Mouse (Mus musculus): ENCODE data around the gene Ier3. TPM values are rescaled to one million over a fixed set of nuclear protein-coding genes. Genes with fewer than 3 reads are reported as not detected.

The Ier3 gene
- total RNA-seq, 2 experiments from 2014 or later, result 18.7 to 25.9 TPM

GRCm38 (mm10) chr17:35810900-35811648 is 10.4 kb upstream of the Ier3 start:
- no peak for DNase-seq
- intact Hi-C loops (cut with DNase I), result no loop called here

GRCm38 (mm10) chr17:35812307-35812706 is 9.2 kb upstream of the Ier3 start:
- no peak for DNase-seq
- intact Hi-C loops (cut with DNase I), result loop anchor here (2.0 kb wide), 1 partner anchor 28 kb away; no protein-coding TSS in a partner anchor

GRCm38 (mm10) chr17:35812736-35813135 is 8.7 kb upstream of the Ier3 start:
- no peak for DNase-seq

DNA sequence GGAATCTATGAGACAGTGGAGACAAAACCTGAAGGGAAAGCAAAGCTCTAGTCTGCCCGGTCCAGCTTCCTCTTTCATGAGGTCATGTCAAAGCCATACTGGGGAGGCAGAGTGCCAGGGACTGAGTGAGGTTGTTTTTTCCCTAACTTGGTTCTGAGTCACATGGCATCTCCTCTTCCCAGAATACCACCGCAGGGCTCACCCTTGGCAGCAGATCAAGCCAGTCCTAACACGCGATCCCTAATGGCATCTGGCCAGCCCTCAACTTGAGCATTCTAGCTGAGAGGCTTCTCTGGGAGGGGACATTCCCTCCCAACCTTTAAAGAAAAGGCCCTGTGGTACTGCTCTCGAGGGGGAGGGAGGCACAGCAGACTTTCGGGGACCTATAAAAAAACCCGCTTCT is 8.2 kb upstream of the Ier3 start:
- intact Hi-C loops (cut with DNase I), result loop anchor here (2.0 kb wide), 1 partner anchor 28 kb away; no protein-coding TSS in a partner anchor
- DNase-seq, result peak; percentile 98

More at GRCm38 (mm10) chr17:35812736-35813135, 8.7 kb upstream of the Ier3 start:
- intact Hi-C loops (cut with DNase I), result loop anchor here (2.0 kb wide), 1 partner anchor 28 kb away; no protein-coding TSS in a partner anchor

DNA sequence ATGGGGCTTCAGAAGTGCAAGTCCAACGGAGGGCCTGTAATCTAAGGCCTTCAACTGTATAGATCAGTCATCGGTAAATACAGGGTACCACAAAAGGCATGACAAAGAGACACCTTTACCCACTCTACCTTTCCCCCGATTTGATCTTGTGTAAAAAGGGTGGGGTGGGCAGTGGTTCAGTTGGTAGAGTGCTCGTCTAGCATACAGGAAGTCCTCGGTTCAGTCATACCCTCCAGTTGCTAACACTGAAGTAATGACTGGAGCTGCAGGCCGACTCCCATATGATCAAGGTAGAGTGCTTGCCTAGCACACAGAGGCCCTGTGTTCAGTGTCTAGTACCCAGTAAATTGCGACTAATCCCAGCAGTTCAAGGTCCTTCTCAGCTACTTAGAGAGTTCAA is 7.8 kb upstream of the Ier3 start:
- peak in 1 of 2 experiments; percentile 48 for DNase-seq
- intact Hi-C loops (cut with DNase I), result loop anchor here (2.0 kb wide), 1 partner anchor 29 kb away; no protein-coding TSS in a partner anchor

DNA sequence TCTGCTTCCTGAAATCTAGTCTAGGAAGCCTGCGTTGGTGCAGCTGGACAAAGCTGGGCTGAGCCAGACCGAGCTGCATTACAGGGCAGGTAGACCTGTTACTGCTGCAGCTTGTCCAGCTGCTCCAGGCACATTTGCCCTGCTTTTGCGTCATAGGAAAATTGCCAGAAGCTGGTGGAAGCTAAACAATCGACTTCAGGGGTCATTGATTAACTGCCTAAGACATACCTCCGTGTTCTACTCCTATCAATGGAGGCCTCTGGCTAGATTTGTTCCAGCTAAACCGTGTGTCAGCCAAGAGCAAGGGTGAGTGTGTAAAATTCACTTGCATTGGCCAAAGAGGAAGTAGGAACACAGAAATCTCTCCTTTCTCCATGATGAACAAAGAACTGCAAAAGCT is 6.8 kb upstream of the Ier3 start:
- DNase-seq, result no peak
- intact Hi-C loops (cut with DNase I), result no loop called here

- no peak for DNase-seq
- intact Hi-C loops (cut with DNase I), result no loop called here
These were observed 5.6 kb upstream of the Ier3 start for GRCm38 (mm10) chr17:35815836-35816235.

DNA sequence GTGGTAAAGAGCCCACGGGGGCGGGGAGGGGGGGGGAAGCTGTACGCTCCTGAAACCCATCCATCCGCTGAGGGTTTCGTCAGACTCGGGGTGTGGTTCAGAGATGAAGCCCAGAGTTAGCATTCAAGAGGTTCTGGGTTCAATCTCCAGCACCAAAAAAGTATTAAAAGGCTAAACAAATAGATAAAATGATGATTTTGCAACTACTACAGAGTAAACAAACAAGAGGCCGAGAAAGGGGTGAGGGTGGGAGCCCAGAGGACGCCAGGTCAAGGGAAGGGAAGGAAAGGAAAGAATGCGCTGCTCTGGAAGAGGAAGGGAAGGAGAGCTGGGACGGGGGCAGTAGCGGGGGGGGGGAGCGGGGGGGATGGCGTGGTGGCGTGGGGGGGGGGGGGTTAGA is 4.8 kb upstream of the Ier3 start:
- no peak for DNase-seq
- intact Hi-C loops (cut with DNase I), result no loop called here

GRCm38 (mm10) chr17:35817226-35817625 is 4.3 kb upstream of the Ier3 start:
- no peak for DNase-seq
- intact Hi-C loops (cut with DNase I), result no loop called here

- DNase-seq, result no peak
- intact Hi-C loops (cut with DNase I), result no loop called here
These were observed 1.4 kb upstream of the Ier3 start for GRCm38 (mm10) chr17:35820111-35820510.

- no peak for DNase-seq
- intact Hi-C loops (cut with DNase I), result no loop called here
These were observed 1.1 kb downstream of the Ier3 start for GRCm38 (mm10) chr17:35822564-35822963.

- peak; percentile 91 to 92 for DNase-seq
- intact Hi-C loops (cut with DNase I), result no loop called here
These were observed 1.8 kb downstream of the Ier3 start, which contains the start of gene Flot1 for GRCm38 (mm10) chr17:35822964-35823937. Flot1 (plus strand) TSS chr17:35823230.

DNA sequence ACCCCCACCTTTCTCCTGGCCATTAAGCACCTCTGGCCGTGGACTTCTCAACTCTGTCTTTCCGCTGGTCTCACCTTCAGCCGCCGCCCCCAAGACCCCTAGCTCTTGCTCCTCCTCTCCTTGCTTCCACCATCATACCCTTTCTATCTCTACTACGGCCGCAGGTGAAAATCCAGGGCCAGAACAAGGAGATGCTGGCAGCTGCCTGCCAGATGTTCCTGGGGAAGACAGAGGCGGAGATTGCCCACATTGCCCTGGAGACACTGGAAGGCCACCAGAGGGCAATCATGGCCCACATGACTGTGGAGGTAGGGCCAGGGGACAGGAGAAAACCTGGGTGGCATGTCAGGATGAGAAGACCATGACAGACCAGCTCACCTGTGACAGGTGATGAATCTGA is 2.9 kb downstream of the Ier3 start:
- no peak for DNase-seq
- intact Hi-C loops (cut with DNase I), result no loop called here

- no peak for DNase-seq
- intact Hi-C loops (cut with DNase I), result no loop called here
These were observed 3.8 kb downstream of the Ier3 start for GRCm38 (mm10) chr17:35825109-35825850.

GRCm38 (mm10) chr17:35829737-35830136 is 8.3 kb downstream of the Ier3 start:
- peak; percentile 88 to 90 for DNase-seq

GRCm38 (mm10) chr17:35832400-35833238 is 11.1 kb downstream of the Ier3 start:
- intact Hi-C loops (cut with DNase I), result loop anchor here (5.0 kb wide), 1 partner anchor 160 kb away; no protein-coding TSS in a partner anchor
- no peak for DNase-seq

More at GRCm38 (mm10) chr17:35829737-35830136, 8.3 kb downstream of the Ier3 start:
- intact Hi-C loops (cut with DNase I), result loop anchor here (2.0 to 5.0 kb wide), 3 partner anchors 79 to 163 kb away; no protein-coding TSS in a partner anchor

- intact Hi-C loops (cut with DNase I), result loop anchor here (5.0 kb wide), 1 partner anchor 159 kb away; no protein-coding TSS in a partner anchor
- DNase-seq, result no peak
These were observed 11.8 kb downstream of the Ier3 start for GRCm38 (mm10) chr17:35833239-35833751.

DNA sequence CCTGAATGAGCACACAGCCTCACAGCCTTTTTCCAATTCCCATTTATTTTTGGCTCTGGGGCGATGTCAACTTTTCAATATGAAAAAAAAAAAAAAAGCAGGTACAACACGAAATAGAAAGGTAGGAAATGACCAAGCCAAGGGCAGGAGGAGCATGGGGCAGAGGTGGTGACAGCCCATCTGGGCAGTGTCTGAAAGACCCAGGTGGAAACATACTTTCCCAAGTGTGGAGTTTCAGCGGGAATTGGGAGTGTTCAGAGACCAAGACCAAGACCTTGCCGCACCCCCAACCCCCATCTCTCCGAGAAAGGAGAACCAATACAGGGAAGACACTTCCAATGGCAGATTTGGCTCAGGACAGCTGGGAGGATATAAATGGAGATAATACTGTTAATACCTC is 12.4 kb downstream of the Ier3 start:
- intact Hi-C loops (cut with DNase I), result loop anchor here (5.0 kb wide), 1 partner anchor 158 kb away; no protein-coding TSS in a partner anchor
- no peak for DNase-seq

Data from heart, postnatal 10 days (tissue).